Mouse (Mus musculus) embryonic fibroblast, embryonic 13.5 days (primary cell): Measurements from ENCODE around the gene Zfpm1.

Experiments
- CTCF ChIP-seq: IDR thresholded peaks from 2 replicates; pipeline ENCODE4 v1.5.1; 2011; ENCODE audit warnings: mild to moderate bottlenecking, control low read depth, low read length, moderate library complexity, borderline replicate concordance; ENCODE audit not compliant: insufficient read depth
- POLR2A ChIP-seq: IDR thresholded peaks from 2 replicates; pipeline ENCODE4 v1.6.1; 2011; ENCODE audit warnings: low read depth, mild to moderate bottlenecking, control low read depth, low read length, moderate library complexity

GRCm38 (mm10) chr8:122301081-122301480 lies 19.1 kb downstream of the Zfpm1 start:
- no peak for TF ChIP-seq POLR2A
- TF ChIP-seq CTCF: no peak
